Mouse (Mus musculus) liver, embryonic 13.5 days (tissue): ENCODE data around the gene Rapgef4. TPM values are rescaled to one million over a fixed set of nuclear protein-coding genes. Genes with fewer than 3 reads are reported as not detected.
"Not testable (repeated sequence)": the region's sequence is repeated elsewhere in the genome, so short reads cannot be mapped to it uniquely, and the experiment has no call there.

Experiments used
- ATAC-seq: fragments of 200-750 bp; cut with Nextera tagmentation; 2 replicates; pipeline ENCODE4 v1.8.0; 2017; ENCODE audit warnings: low read depth, mild to moderate bottlenecking, moderate number of reproducible peaks, moderate library complexity
- DNase-seq: peaks from one replicate; pipeline ENCODE4 v3.0.0; 2022
- H3K27ac ChIP-seq: fragments of 300-500 bp; sonication (generic); 2 replicates; pipeline ENCODE4 v1.5.1; 2015; ENCODE audit warnings: moderate library complexity, mild to moderate bottlenecking, inconsistent platforms
- H3K27me3 ChIP-seq: fragments of 300-500 bp; sonication (generic); 2 replicates; pipeline ENCODE4 v1.6.1; 2015; ENCODE audit warnings: mild to moderate bottlenecking, inconsistent platforms
- H3K36me3 ChIP-seq: fragments of 300-500 bp; sonication (generic); 2 replicates; pipeline ENCODE4 v1.6.1; 2015; ENCODE audit warnings: mild to moderate bottlenecking, inconsistent platforms
- H3K4me1 ChIP-seq: fragments of 300-500 bp; sonication (generic); replicated peaks from 2 replicates; pipeline ENCODE4 v1.6.1; 2015; ENCODE audit warnings: inconsistent platforms
- H3K4me2 ChIP-seq: fragments of 300-500 bp; sonication (generic); 2 replicates; pipeline ENCODE4 v1.6.1; 2015; ENCODE audit warnings: inconsistent platforms, mild to moderate bottlenecking, moderate library complexity
- H3K4me3 ChIP-seq: fragments of 300-500 bp; sonication (generic); replicated peaks from 2 replicates; pipeline ENCODE4 v1.5.1; 2015; ENCODE audit warnings: mild to moderate bottlenecking, inconsistent platforms
- H3K9ac ChIP-seq: fragments of 300-500 bp; sonication (generic); 2 replicates; pipeline ENCODE4 v1.6.1; 2015; ENCODE audit warnings: mild to moderate bottlenecking, inconsistent platforms
- H3K9me3 ChIP-seq: fragments of 300-500 bp; sonication (generic); replicated peaks from 2 replicates; pipeline ENCODE4 v1.6.1; 2016; ENCODE audit warnings: inconsistent platforms
- WGBS: fragments of 180-500 bp; shearing (Covaris S2); methylation state at CpG from one replicate; pipeline ENCODE4 v1.1.7; 2015; ENCODE audit not compliant: insufficient replicate concordance; 5-methylcytosine and 5-hydroxymethylcytosine counted together
- polyA plus RNA-seq: library from polyadenylated mRNA; unstranded; fragments of >200 nt; fragmentation: Nextera tagmentation; extraction: Ambion mirVana; gene quantifications from 2 replicates; pipeline ENCODE4 v1.2.1, GENCODE M21; 2015

Gene Rapgef4
- polyA plus RNA-seq, 1 experiment from 2014 or later = 2.7 TPM

- DNase-seq = peak; percentile 6
- Histone ChIP-seq H3K9ac (no peak overlapping the region), H3K27ac (no peak overlapping the region), H3K9me3 (no peaks in the 10 kb centered on the region), H3K27me3 (no peaks in the 10 kb centered on the region), H3K4me2 (no peak overlapping the region), H3K4me1 (peaks cover 13% of the 10 kb centered on the region), H3K36me3 (no peaks in the 10 kb centered on the region), H3K4me3 (no peak overlapping the region)
- ATAC-seq = peak; percentile 60
- 23% methylated on average over 5 of the region's 5 CpGs for WGBS
These were observed 142.8 kb downstream of the Rapgef4 start for GRCm38 (mm10) chr2:72123851-72124250.

GRCm38 (mm10) chr2:72125786-72126185 is 144.7 kb downstream of the Rapgef4 start:
- no peak for DNase-seq
- 35% methylated on average over 3 of the region's 3 CpGs for WGBS
- Histone ChIP-seq H3K27ac (no peak overlapping the region), H3K4me2 (no peak overlapping the region), H3K27me3 (no peaks in the 10 kb centered on the region), H3K9me3 (no peaks in the 10 kb centered on the region), H3K9ac (no peak overlapping the region), H3K4me3 (no peak overlapping the region), H3K4me1 (peaks cover 13% of the 10 kb centered on the region), H3K36me3 (no peaks in the 10 kb centered on the region)
- ATAC-seq = no peak

- no peak overlapping the region for H3K4me2 ChIP-seq
- H3K27ac ChIP-seq = no peak overlapping the region
- H3K27me3 ChIP-seq = no peaks in the 10 kb centered on the region
- H3K4me3 ChIP-seq = no peak overlapping the region
- H3K4me1 ChIP-seq = peaks cover 13% of the 10 kb centered on the region
- no peak for DNase-seq
- no peaks in the 10 kb centered on the region for H3K36me3 ChIP-seq
- 66% methylated on average over 2 of the region's 2 CpGs for WGBS
- ATAC-seq = no peak
- H3K9ac ChIP-seq = no peak overlapping the region
- no peaks in the 10 kb centered on the region for H3K9me3 ChIP-seq
These were observed 145.4 kb downstream of the Rapgef4 start for GRCm38 (mm10) chr2:72126411-72126810.

GRCm38 (mm10) chr2:72129612-72130311 is 148.7 kb downstream of the Rapgef4 start:
- DNase-seq (no peak), ATAC-seq (no peak)
- Histone ChIP-seq H3K4me2 (no peak overlapping the region), H3K36me3 (no peaks in the 10 kb centered on the region), H3K27ac (no peak overlapping the region), H3K27me3 (no peaks in the 10 kb centered on the region), H3K9ac (no peak overlapping the region), H3K4me1 (peaks cover 8% of the 10 kb centered on the region; the same call in 1 of the 2 replicates), H3K4me3 (no peak overlapping the region), H3K9me3 (no peaks in the 10 kb centered on the region)
- WGBS = 66% methylated on average over 8 of the region's 8 CpGs

GRCm38 (mm10) chr2:72132222-72132621 is 151.2 kb downstream of the Rapgef4 start:
- 65% methylated on average over 3 of the region's 3 CpGs for WGBS
- no peak overlapping the region for H3K4me2 ChIP-seq
- no peak for ATAC-seq

GRCm38 (mm10) chr2:72136045-72136444 is 155.0 kb downstream of the Rapgef4 start:
- Histone ChIP-seq H3K4me1 (no peaks in the 10 kb centered on the region), H3K27ac (no peak overlapping the region), H3K9ac (no peak overlapping the region), H3K9me3 (no peaks in the 10 kb centered on the region), H3K27me3 (no peaks in the 10 kb centered on the region), H3K4me2 (no peak overlapping the region), H3K36me3 (no peaks in the 10 kb centered on the region), H3K4me3 (no peak overlapping the region)
- DNase-seq (no peak), ATAC-seq (no peak)
- 47% methylated on average over 3 of the region's 3 CpGs for WGBS

More at GRCm38 (mm10) chr2:72132222-72132621, 151.2 kb downstream of the Rapgef4 start:
- no peak for DNase-seq
- Histone ChIP-seq H3K9me3 (no peaks in the 10 kb centered on the region), H3K4me1 (no peaks in the 10 kb centered on the region), H3K27me3 (no peaks in the 10 kb centered on the region), H3K9ac (no peak overlapping the region), H3K36me3 (no peaks in the 10 kb centered on the region), H3K27ac (no peak overlapping the region), H3K4me3 (no peak overlapping the region)

GRCm38 (mm10) chr2:72136486-72137264 is 155.6 kb downstream of the Rapgef4 start:
- 56% methylated on average over 9 of the region's 9 CpGs for WGBS

GRCm38 (mm10) chr2:72139863-72140845 is 159.1 kb downstream of the Rapgef4 start:
- no peak for DNase-seq
- Histone ChIP-seq H3K9ac (no peak overlapping the region), H3K4me1 (no peaks in the 10 kb centered on the region), H3K4me3 (no peak overlapping the region), H3K27ac (no peak overlapping the region), H3K9me3 (no peaks in the 10 kb centered on the region), H3K4me2 (no peak overlapping the region), H3K36me3 (no peaks in the 10 kb centered on the region), H3K27me3 (no peaks in the 10 kb centered on the region)
- 68% methylated on average over 14 of the region's 14 CpGs for WGBS
- no peak for ATAC-seq

More at GRCm38 (mm10) chr2:72136486-72137264, 155.6 kb downstream of the Rapgef4 start:
- DNase-seq = no peak
- H3K4me1 ChIP-seq = no peaks in the 10 kb centered on the region
- H3K4me2 ChIP-seq = no peak overlapping the region
- no peaks in the 10 kb centered on the region for H3K27me3 ChIP-seq
- no peak overlapping the region for H3K27ac ChIP-seq
- no peaks in the 10 kb centered on the region for H3K9me3 ChIP-seq
- no peaks in the 10 kb centered on the region for H3K36me3 ChIP-seq
- no peak for ATAC-seq
- H3K9ac ChIP-seq = no peak overlapping the region
- no peak overlapping the region for H3K4me3 ChIP-seq

GRCm38 (mm10) chr2:72141091-72141490 is 160.1 kb downstream of the Rapgef4 start:
- H3K27ac ChIP-seq = no peak overlapping the region
- no peak overlapping the region for H3K4me3 ChIP-seq
- no peaks in the 10 kb centered on the region for H3K27me3 ChIP-seq
- no peaks in the 10 kb centered on the region for H3K4me1 ChIP-seq
- H3K36me3 ChIP-seq = no peaks in the 10 kb centered on the region
- DNase-seq (no peak), ATAC-seq (no peak)
- WGBS = 68% methylated on average over 8 of the region's 8 CpGs
- no peak overlapping the region for H3K9ac ChIP-seq
- no peak overlapping the region for H3K4me2 ChIP-seq
- H3K9me3 ChIP-seq = no peaks in the 10 kb centered on the region

- DNase-seq, H3K9me3 ChIP-seq, H3K36me3 ChIP-seq, ATAC-seq, H3K4me3 ChIP-seq, H3K27ac ChIP-seq, H3K4me2 ChIP-seq, H3K9ac ChIP-seq, H3K4me1 ChIP-seq, H3K27me3 ChIP-seq: not testable (repeated sequence)
- 67% methylated on average over 4 of the region's 4 CpGs for WGBS
These were observed 160.7 kb downstream of the Rapgef4 start for GRCm38 (mm10) chr2:72141732-72142131.

GRCm38 (mm10) chr2:72143413-72143812 is 162.4 kb downstream of the Rapgef4 start:
- DNase-seq (no peak), ATAC-seq (no peak)
- 79% methylated on average over 9 of the region's 9 CpGs for WGBS
- no peaks in the 10 kb centered on the region for H3K27me3 ChIP-seq
- no peaks in the 10 kb centered on the region for H3K9me3 ChIP-seq
- H3K27ac ChIP-seq = no peak overlapping the region
- no peaks in the 10 kb centered on the region for H3K36me3 ChIP-seq
- no peak overlapping the region for H3K4me2 ChIP-seq
- H3K4me1 ChIP-seq = no peaks in the 10 kb centered on the region
- H3K9ac ChIP-seq = no peak overlapping the region
- H3K4me3 ChIP-seq = no peak overlapping the region
